Mouse (Mus musculus) embryonic facial prominence, embryonic 10.5 days (tissue): ENCODE measurements around the gene Col18a1. TPM values are rescaled to one million over a fixed set of nuclear protein-coding genes. Genes with fewer than 3 reads are reported as not detected.
A peak's percentile ranks its signal among the peaks of the same experiment; 100 is the strongest.

Source experiments
- DNase-seq: peaks from one replicate; pipeline ENCODE4 v3.0.0-alpha.2; 2017; ENCODE audit warnings: low spot score
- H3K27ac ChIP-seq: fragments of 300-500 bp; sonication (generic); replicated peaks from 2 replicates; pipeline ENCODE4 v1.5.1; 2016; ENCODE audit warnings: mild to moderate bottlenecking
- H3K27me3 ChIP-seq: fragments of 300-500 bp; sonication (generic); replicated peaks from 2 replicates; pipeline ENCODE4 v1.6.1; 2016; ENCODE audit warnings: low read depth, mild to moderate bottlenecking; ENCODE audit not compliant: poor library complexity, severe bottlenecking
- H3K36me3 ChIP-seq: fragments of 300-500 bp; sonication (generic); replicated peaks from 2 replicates; pipeline ENCODE4 v1.6.1; 2016; ENCODE audit warnings: mild to moderate bottlenecking, moderate library complexity
- H3K4me1 ChIP-seq: fragments of 300-500 bp; sonication (generic); 2 replicates; pipeline ENCODE4 v1.6.1; 2016
- H3K4me3 ChIP-seq: fragments of 300-500 bp; sonication (generic); 2 replicates; pipeline ENCODE4 v1.5.1; 2016; ENCODE audit warnings: mild to moderate bottlenecking, moderate library complexity
- H3K9me3 ChIP-seq: fragments of 300-500 bp; sonication (generic); 2 replicates; pipeline ENCODE4 v1.6.1; 2016; ENCODE audit warnings: mild to moderate bottlenecking
- WGBS: fragments of 180-500 bp; shearing (Covaris S2); methylation state at CpG from one replicate; pipeline ENCODE4 v1.1.7; 2016; 5-methylcytosine and 5-hydroxymethylcytosine counted together
- polyA plus RNA-seq: library from polyadenylated mRNA; unstranded; fragments of >200 nt; fragmentation: Nextera tagmentation; extraction: Ambion mirVana; gene quantifications from 2 replicates; pipeline ENCODE4 v1.2.1, GENCODE M21; 2016

Gene Col18a1
- polyA plus RNA-seq, 1 experiment from 2014 or later: 184 TPM

GRCm38 (mm10) chr10:77093817-77094216 is 72.5 kb downstream of the Col18a1 start:
- Histone ChIP-seq H3K9me3 (peaks cover 12% of the 10 kb centered on the region; the same call in 1 of the 2 replicates), H3K4me1 (peaks cover 40% of the 10 kb centered on the region), H3K27me3 (no peaks in the 10 kb centered on the region), H3K4me3 (no peak overlapping the region), H3K27ac (no peak overlapping the region), H3K36me3 (peaks cover 57% of the 10 kb centered on the region)
- DNase-seq: no peak

GRCm38 (mm10) chr10:77091538-77092097 is 74.7 kb downstream of the Col18a1 start:
- H3K27ac ChIP-seq: no peak overlapping the region
- peaks cover 78% of the 10 kb centered on the region for H3K36me3 ChIP-seq
- no peak for DNase-seq
- no peak overlapping the region for H3K4me3 ChIP-seq
- H3K9me3 ChIP-seq: peaks cover 12% of the 10 kb centered on the region; the same call in 1 of the 2 replicates
- H3K27me3 ChIP-seq: no peaks in the 10 kb centered on the region
- 82% methylated on average over 4 of the region's 4 CpGs for WGBS
- H3K4me1 ChIP-seq: peaks cover 20% of the 10 kb centered on the region

- H3K4me3 ChIP-seq: no peak overlapping the region
- no peak overlapping the region for H3K27ac ChIP-seq
- peaks cover 80% of the 10 kb centered on the region for H3K36me3 ChIP-seq
- no peaks in the 10 kb centered on the region for H3K27me3 ChIP-seq
- DNase-seq: no peak
- H3K4me1 ChIP-seq: peaks cover 18% of the 10 kb centered on the region
- 86% methylated on average over 5 of the region's 5 CpGs for WGBS
- peaks cover 12% of the 10 kb centered on the region; the same call in 1 of the 2 replicates for H3K9me3 ChIP-seq
Observed at GRCm38 (mm10) chr10:77090063-77090462, 76.3 kb downstream of the Col18a1 start.

DNA sequence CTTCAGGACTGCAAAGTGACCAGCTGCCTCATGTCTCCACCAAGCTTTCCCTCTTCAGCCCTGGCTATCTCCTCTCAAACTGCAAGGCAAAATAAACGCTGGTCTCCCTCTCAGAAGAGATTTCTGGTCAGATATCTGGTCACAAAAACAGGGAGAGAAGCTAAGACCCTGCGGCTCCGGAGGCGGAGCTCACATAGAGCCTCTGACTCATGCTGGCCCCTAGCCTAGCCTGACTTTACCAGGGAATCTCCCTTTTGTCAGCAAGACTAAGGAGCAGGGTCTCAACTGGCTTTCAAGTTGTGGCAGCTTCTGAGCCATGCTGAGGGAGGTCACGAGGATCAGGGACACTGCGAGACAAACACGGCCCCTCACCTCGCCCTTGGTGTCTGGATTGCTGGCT is 77.0 kb downstream of the Col18a1 start:
- Histone ChIP-seq H3K4me1 (peaks cover 16% of the 10 kb centered on the region), H3K4me3 (no peak overlapping the region), H3K27ac (0 out of 2 replicates have a peak overlapping the region, but pooled peaks have one; percentile 3), H3K27me3 (no peaks in the 10 kb centered on the region), H3K36me3 (peaks cover 80% of the 10 kb centered on the region), H3K9me3 (peaks cover 12% of the 10 kb centered on the region; the same call in 1 of the 2 replicates)
- no peak for DNase-seq
- 58% methylated on average over 8 of the region's 8 CpGs for WGBS

GRCm38 (mm10) chr10:77084568-77084967 is 81.8 kb downstream of the Col18a1 start:
- Histone ChIP-seq H3K27me3 (no peaks in the 10 kb centered on the region), H3K4me3 (no peak overlapping the region), H3K4me1 (peaks cover 5% of the 10 kb centered on the region), H3K9me3 (no peaks in the 10 kb centered on the region), H3K36me3 (peaks cover 74% of the 10 kb centered on the region), H3K27ac (no peak overlapping the region)
- 81% methylated on average over 1 of the region's 1 CpGs for WGBS
- DNase-seq: no peak

DNA sequence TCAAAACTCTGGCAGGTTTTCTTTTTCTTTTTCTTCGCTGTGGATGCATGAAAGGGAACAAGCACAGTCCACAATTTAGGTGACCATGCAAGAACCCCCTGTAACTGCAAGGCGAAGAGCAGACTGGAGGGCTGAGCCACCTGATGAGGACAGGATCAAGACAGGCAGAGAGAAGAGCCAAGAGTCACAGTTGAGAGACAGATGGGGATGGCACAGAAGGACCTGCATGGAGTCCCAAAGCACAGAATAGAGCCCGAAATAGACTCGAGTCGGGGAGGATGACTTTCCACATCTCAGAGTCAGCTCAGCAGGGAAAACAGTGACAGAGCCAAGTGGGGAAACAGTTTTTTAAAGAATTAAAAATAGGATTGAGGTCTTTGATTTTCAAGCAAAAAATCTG is 83.4 kb downstream of the Col18a1 start:
- no peak overlapping the region for H3K4me3 ChIP-seq
- no peaks in the 10 kb centered on the region for H3K4me1 ChIP-seq
- H3K36me3 ChIP-seq: peaks cover 74% of the 10 kb centered on the region
- 73% methylated on average over 5 of the region's 5 CpGs for WGBS
- H3K27ac ChIP-seq: no peak overlapping the region
- DNase-seq: no peak
- no peaks in the 10 kb centered on the region for H3K9me3 ChIP-seq
- no peaks in the 10 kb centered on the region for H3K27me3 ChIP-seq

DNA sequence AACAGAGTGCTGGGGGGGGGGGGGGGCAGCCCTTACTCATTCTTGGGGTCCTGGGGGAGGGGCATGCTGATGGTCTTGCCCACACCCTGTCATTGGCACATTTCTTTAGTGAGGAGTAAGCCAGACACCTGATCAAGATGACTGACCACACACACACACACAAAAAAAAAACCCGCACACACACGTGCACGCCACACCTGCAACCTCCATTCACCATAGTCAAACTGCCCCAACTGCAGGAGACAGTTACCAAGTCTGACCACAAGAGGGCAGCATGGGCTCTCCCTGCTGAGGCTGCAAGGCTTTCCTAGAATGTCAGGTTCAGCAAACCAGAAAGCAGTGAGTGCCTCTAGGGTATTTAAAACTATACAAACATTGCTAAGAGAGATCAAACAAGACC is 83.9 kb downstream of the Col18a1 start:
- 24% methylated on average over 3 of the region's 3 CpGs for WGBS
- peaks cover 74% of the 10 kb centered on the region for H3K36me3 ChIP-seq
- H3K27ac ChIP-seq: no peak overlapping the region
- no peak overlapping the region for H3K4me3 ChIP-seq
- H3K9me3 ChIP-seq: no peaks in the 10 kb centered on the region
- H3K4me1 ChIP-seq: no peaks in the 10 kb centered on the region
- H3K27me3 ChIP-seq: no peaks in the 10 kb centered on the region
- peak; percentile 81 for DNase-seq

DNA sequence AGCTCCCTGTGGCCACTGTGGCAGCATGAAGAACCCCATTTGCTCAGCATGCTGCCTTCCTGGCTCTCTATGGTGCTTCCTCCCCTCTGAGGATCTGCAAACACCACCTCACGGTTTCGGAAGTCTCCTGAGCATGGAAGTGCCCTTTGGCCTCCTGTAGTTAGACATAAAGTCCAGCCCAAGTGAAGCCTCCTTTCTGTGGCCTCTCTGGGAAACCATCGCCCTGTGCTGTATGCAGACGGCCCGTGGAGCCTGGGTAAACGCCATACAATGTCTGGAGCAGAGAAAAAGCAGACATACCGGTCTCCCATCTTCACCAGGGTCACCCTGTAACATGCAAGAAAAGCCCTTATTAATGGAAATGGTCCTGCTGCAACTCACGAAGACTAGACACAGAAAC is 87.4 kb downstream of the Col18a1 start:
- H3K36me3 ChIP-seq: peaks cover 72% of the 10 kb centered on the region
- H3K4me1 ChIP-seq: no peaks in the 10 kb centered on the region
- no peak overlapping the region for H3K27ac ChIP-seq
- H3K27me3 ChIP-seq: no peaks in the 10 kb centered on the region
- no peak for DNase-seq
- WGBS: 88% methylated on average over 8 of the region's 8 CpGs
- H3K9me3 ChIP-seq: no peaks in the 10 kb centered on the region
- no peak overlapping the region for H3K4me3 ChIP-seq

- Histone ChIP-seq H3K4me1 (no peaks in the 10 kb centered on the region), H3K4me3 (no peak overlapping the region), H3K36me3 (peaks cover 74% of the 10 kb centered on the region), H3K9me3 (no peaks in the 10 kb centered on the region), H3K27me3 (no peaks in the 10 kb centered on the region), H3K27ac (no peak overlapping the region)
- no peak for DNase-seq
- 95% methylated on average over 4 of the region's 4 CpGs for WGBS
Observed at GRCm38 (mm10) chr10:77078456-77078855, 87.9 kb downstream of the Col18a1 start.

GRCm38 (mm10) chr10:77074276-77074974 is 91.9 kb downstream of the Col18a1 start:
- Histone ChIP-seq H3K4me3 (no peak overlapping the region), H3K27ac (no peak overlapping the region), H3K9me3 (no peaks in the 10 kb centered on the region), H3K36me3 (peaks cover 97% of the 10 kb centered on the region), H3K27me3 (no peaks in the 10 kb centered on the region), H3K4me1 (no peaks in the 10 kb centered on the region)
- WGBS: 84% methylated on average over 4 of the region's 4 CpGs
- no peak for DNase-seq

DNA sequence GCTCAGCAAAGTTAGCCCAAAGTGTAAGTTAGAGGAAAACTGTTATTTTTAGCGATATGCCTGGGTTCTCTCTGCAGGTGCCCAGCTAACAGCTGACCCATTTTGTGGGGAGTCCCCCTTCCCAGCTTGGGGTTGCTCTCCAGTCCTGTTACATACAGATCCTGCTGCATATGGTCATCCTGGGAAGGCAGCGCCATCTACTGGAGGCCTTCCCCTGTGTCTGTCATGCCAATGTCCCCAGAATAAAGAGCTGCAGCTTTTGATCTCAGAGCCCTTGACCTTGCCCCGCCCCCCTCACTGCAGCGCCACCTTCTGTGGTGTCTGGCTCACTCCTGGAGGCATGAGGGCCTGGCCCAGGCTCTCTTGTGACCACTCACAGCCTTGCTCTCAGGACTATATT is 96.3 kb downstream of the Col18a1 start:
- WGBS: 58% methylated on average over 4 of the region's 4 CpGs
- peak; percentile 70 for DNase-seq
- Histone ChIP-seq H3K27ac (no peak overlapping the region), H3K4me1 (no peaks in the 10 kb centered on the region), H3K9me3 (no peaks in the 10 kb centered on the region), H3K36me3 (peaks cover 95% of the 10 kb centered on the region), H3K27me3 (no peaks in the 10 kb centered on the region), H3K4me3 (no peak overlapping the region)

- 89% methylated on average over 7 of the region's 7 CpGs for WGBS
- Histone ChIP-seq H3K4me1 (no peaks in the 10 kb centered on the region), H3K36me3 (peaks cover 97% of the 10 kb centered on the region), H3K4me3 (no peak overlapping the region), H3K27ac (no peak overlapping the region), H3K27me3 (no peaks in the 10 kb centered on the region), H3K9me3 (no peaks in the 10 kb centered on the region)
- no peak for DNase-seq
Observed at GRCm38 (mm10) chr10:77068469-77068868, 97.9 kb downstream of the Col18a1 start.

- Histone ChIP-seq H3K27me3 (no peaks in the 10 kb centered on the region), H3K4me1 (peaks cover 3% of the 10 kb centered on the region; the same call in 1 of the 2 replicates), H3K36me3 (peaks cover 76% of the 10 kb centered on the region), H3K9me3 (no peaks in the 10 kb centered on the region), H3K4me3 (no peak overlapping the region), H3K27ac (no peak overlapping the region)
- no peak for DNase-seq
Observed at GRCm38 (mm10) chr10:77064659-77065058, 101.7 kb downstream of the Col18a1 start.
